Mouse (Mus musculus) limb, embryonic 15.5 days (tissue): ENCODE measurements at regions not wholly inside any gene's neighbourhood (a gene's known extent, or its start where the extent isn't known, plus 50 kb on each side); places are given as distances from the start of the nearest gene placed in this dataset.

Source experiments
- ATAC-seq: fragments of 200-750 bp; cut with Nextera tagmentation; 2 replicates; pipeline ENCODE4 v1.8.0; 2017; ENCODE audit warnings: low read depth, moderate TSS enrichment; ENCODE audit not compliant: insufficient number of reproducible peaks, low FRiP score, low TSS enrichment
- H3K27ac ChIP-seq: fragments of 300-500 bp; sonication (generic); 2 replicates; pipeline ENCODE4 v1.5.1; 2015; ENCODE audit warnings: moderate library complexity, mild to moderate bottlenecking, inconsistent platforms
- H3K27me3 ChIP-seq: fragments of 300-500 bp; sonication (generic); 2 replicates; pipeline ENCODE4 v1.6.1; 2015; ENCODE audit warnings: inconsistent platforms
- H3K36me3 ChIP-seq: fragments of 300-500 bp; sonication (generic); 2 replicates; pipeline ENCODE4 v1.6.1; 2015; ENCODE audit warnings: inconsistent platforms
- H3K4me1 ChIP-seq: fragments of 300-500 bp; sonication (generic); 2 replicates; pipeline ENCODE4 v1.6.1; 2015; ENCODE audit warnings: inconsistent platforms
- H3K4me2 ChIP-seq: fragments of 300-500 bp; sonication (generic); 2 replicates; pipeline ENCODE4 v1.6.1; 2015; ENCODE audit warnings: mild to moderate bottlenecking, inconsistent platforms
- H3K4me3 ChIP-seq: fragments of 300-500 bp; sonication (generic); 2 replicates; pipeline ENCODE4 v1.5.1; 2015; ENCODE audit warnings: mild to moderate bottlenecking, inconsistent platforms
- H3K9ac ChIP-seq: fragments of 300-500 bp; sonication (generic); 2 replicates; pipeline ENCODE4 v1.6.1; 2015; ENCODE audit warnings: inconsistent platforms
- H3K9me3 ChIP-seq: fragments of 300-500 bp; sonication (generic); 2 replicates; pipeline ENCODE4 v1.6.1; 2016; ENCODE audit warnings: inconsistent platforms
- WGBS: fragments of 180-500 bp; shearing (Covaris S2); methylation state at CpG from one replicate; pipeline ENCODE4 v1.1.7; 2015; 5-methylcytosine and 5-hydroxymethylcytosine counted together

GRCm38 (mm10) chr3:31374061-31374460 is 63.9 kb upstream of the Slc7a14 start:
- H3K4me1 ChIP-seq, result no peaks in the 10 kb centered on the region
- H3K27me3 ChIP-seq, result no peaks in the 10 kb centered on the region
- H3K9me3 ChIP-seq, result no peaks in the 10 kb centered on the region
- H3K9ac ChIP-seq, result no peak overlapping the region
- no peak overlapping the region for H3K4me3 ChIP-seq
- H3K4me2 ChIP-seq, result no peak overlapping the region
- H3K36me3 ChIP-seq, result no peaks in the 10 kb centered on the region
- ATAC-seq, result no peak
- H3K27ac ChIP-seq, result no peak overlapping the region

GRCm38 (mm10) chr3:31368259-31368658 is 58.1 kb upstream of the Slc7a14 start:
- H3K9me3 ChIP-seq, result no peaks in the 10 kb centered on the region
- no peak overlapping the region for H3K27ac ChIP-seq
- 70% methylated on average over 2 of the region's 2 CpGs for WGBS

More at GRCm38 (mm10) chr3:31368259-31368658, 58.1 kb upstream of the Slc7a14 start:
- Histone ChIP-seq H3K4me2 (no peak overlapping the region), H3K9ac (no peak overlapping the region), H3K36me3 (no peaks in the 10 kb centered on the region), H3K4me1 (no peaks in the 10 kb centered on the region), H3K27me3 (no peaks in the 10 kb centered on the region), H3K4me3 (no peak overlapping the region)
- no peak for ATAC-seq
